Mouse (Mus musculus) gastrocnemius, postnatal 4 days (tissue): Measurements from ENCODE around the gene Snrnp27. TPM values are rescaled to one million over a fixed set of nuclear protein-coding genes. Genes with fewer than 3 reads are reported as not detected.

ENCODE experiments used
- DNase-seq, 2 experiments: peaks; one replicate each; pipeline ENCODE4 v3.0.0; 2021 to 2022; ENCODE audit warnings: low spot score in 2 of 2, mixed read lengths in 2 of 2
- total RNA-seq, 2 experiments: library from RNA; stranded (reverse); gene quantifications; 2 replicates each; pipeline ENCODE4 v1.2.3; 2021

Snrnp27 gene
- total RNA-seq, 2 experiments from 2014 or later = 80.8 to 86.3 TPM

DNA sequence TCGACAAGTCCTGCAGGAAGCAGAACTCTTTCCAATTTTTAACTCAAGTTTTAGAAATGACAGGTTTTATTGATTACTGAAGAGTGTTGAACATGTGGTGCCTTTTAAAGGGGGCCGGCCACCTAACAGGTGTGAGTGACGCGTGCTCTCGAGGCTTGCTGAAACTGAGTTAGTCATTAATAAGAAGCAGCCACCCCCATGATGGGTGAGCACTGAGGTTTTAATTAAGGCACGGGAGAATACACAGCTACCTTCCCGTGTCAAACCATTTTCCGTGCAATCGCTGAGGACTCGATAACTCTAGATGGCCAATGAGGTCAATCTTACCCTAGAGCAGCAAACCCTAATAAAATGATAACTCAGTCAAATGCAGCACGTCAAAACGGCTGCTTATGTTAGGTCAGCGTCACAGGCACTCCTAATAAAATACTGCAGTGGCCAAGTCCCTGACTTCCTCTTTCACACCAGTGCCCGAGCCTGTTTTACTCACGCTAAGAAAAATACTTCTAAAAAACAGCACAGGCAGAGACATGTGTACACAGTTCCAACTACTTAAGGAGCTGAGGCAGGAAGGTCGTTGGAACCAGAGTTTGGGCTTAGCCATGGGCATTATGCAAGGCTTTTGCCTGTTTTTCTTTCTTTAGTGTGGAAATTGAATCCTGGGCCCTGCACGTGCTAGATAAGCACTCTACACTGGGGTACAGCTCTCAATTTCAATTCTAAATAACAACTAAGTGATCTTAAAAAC lies 18.6 kb downstream of the Snrnp27 start:
- no peak for DNase-seq

DNA sequence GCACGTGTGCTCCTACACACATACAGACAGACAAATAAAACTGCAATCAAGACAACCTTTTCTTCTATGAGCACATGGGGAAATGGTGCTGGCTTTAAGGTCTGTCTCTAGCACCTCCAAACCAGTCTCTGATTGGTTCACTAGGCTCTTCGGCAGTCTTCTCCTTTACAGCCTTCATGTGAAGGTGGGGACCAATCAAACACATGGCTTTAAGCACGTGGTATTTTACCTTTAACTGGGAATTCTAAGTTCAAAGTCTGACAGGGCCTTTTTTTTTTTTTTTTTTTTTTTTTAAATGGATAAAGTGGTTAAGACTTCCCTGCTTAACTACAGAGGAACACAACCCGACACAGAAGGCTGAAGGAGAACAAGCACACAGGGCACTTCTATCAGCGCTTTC lies 19.2 kb downstream of the Snrnp27 start:
- no peak for DNase-seq

DNA sequence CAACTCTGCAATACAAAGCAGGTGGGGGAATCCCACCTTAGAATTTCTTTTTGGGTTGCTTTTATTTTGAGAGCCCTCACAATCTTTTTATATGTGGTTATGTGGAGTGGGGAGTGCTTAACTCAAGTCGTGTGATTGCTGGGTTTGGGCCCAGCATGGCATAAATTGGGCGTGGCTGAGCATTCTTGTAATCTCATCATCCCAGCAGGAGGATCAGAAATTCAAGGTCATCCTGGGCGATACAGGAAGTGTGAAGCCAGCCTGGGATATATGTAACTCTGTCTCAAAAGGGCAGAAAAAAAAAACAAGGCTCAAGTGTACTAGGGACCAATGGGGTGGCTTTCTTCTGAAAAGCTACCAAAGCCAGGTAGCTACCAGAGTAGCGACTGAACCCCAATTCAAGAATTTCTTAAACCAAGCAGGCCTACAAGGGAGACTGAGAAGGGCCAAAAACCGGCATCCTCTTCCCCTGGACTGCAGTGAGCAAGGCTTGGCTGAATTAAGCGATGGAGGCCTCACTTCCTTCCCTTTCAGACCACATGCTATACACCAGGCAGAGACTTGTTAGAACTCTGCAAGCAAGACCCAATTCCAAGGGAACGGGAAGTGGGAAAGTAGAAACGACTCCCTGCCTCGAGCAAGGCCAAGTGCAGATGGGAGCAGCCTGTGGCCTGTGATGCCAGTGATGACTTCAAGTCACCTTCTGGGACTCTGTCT lies 24.0 kb downstream of the Snrnp27 start:
- DNase-seq = no peak

DNA sequence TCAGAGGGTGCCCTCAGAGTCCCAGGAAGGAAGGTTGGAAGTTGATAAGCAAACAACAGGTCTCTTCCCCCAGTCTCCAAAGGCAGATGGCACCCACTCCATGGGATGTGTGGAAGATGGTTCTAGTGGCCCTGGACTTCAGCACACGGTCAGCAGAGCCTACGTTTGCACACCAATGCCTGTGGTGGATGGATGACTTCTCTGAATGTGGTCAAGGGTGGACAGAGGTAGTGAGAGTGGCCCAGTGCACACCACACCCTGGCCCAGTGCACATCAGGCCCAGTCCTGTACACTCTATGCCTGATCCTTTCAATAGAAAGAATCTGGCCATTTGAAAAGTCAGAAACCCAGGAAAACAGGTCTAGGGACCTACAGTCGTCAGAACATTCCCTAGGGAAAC lies 25.8 kb downstream of the Snrnp27 start:
- no peak for DNase-seq

DNA sequence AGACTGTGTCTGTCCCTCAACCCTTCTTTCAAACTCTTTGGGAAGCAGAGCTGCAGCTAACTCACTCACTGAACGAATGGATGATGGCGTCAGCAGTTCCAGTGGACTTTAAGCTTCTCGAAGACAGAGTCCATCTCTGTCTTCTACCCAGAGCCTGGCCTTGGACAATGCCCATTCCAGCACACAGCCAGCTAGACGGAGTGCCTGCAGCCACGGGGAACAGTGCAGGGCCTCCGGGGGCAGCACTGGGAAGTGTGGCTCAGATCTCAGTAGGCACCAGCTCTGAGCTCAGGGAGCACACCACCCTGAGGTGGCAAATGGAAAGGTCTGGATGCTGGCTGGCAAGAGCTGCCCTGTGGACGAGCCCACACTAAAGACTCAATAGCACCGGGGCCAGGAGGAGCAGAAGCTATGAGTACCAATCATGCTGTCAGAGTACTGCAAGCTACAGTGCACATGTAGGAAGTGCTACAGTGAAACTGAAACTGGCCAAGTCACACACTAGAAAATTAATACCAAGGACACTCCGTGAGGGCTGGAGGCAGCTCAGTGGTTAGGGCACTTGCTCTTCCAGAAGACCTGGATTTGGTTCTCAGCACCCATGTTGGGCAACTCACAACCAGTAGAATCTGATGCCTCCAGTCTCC lies 29.9 kb downstream of the Snrnp27 start:
- no peak for DNase-seq

DNA sequence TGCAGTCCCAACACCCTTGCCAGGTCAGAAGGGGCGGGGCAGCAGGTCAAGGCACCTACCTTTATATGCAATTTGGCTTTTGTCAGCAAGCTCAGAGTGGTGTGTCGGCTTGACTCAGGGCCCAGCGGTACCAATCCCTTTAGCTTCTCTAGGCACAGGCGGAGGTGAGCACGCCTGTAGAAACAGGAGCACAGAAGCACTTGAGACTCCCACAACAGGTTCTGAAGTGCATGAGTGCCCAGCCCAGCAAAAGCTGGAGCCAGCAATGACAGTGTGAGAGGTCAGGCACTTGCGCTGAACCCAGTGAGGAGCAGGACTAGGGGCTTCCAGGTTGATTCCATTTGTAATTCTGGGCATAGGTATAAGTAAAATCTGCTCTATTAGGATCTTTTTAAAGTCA lies 31.3 kb downstream of the Snrnp27 start:
- no peak for DNase-seq

DNA sequence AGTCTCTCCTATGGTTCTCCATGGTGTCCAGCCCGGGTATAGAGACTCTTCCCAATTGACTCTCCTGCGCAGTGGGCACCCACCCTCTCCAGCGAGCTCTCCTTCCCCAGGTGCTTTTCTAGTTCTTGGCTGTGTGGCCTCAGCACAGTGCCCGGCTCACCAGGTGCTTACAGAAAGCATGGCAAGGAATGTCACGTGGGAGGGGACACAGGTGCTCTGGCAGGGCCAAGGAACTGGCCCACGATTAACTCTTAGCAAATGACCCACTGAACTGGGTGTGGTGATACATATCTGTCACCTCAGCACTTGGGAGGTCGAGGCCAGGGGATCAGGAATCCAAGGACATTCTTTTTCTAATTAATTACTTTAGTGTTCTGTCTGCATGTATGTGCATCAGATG lies 38.2 kb downstream of the Snrnp27 start:
- no peak for DNase-seq

DNA sequence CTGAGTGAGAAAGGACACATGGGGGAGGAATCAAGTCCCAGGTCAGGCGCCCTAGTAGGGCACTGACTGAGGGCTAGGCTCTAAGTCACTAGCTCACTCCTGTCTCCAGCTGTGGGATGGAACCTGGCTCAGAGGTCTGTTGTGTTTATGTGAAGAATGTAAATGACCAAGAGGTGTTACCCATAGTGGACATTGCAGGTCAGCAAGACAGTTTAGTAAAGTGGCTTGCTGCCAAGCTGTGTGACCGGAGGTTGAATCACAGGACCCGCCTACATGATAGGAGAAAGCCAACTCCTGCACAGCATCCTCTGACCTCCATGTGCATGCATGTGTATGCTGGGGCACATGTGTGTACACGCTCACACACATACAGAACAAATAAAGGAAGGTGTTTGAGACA lies 38.8 kb downstream of the Snrnp27 start:
- DNase-seq = no peak

DNA sequence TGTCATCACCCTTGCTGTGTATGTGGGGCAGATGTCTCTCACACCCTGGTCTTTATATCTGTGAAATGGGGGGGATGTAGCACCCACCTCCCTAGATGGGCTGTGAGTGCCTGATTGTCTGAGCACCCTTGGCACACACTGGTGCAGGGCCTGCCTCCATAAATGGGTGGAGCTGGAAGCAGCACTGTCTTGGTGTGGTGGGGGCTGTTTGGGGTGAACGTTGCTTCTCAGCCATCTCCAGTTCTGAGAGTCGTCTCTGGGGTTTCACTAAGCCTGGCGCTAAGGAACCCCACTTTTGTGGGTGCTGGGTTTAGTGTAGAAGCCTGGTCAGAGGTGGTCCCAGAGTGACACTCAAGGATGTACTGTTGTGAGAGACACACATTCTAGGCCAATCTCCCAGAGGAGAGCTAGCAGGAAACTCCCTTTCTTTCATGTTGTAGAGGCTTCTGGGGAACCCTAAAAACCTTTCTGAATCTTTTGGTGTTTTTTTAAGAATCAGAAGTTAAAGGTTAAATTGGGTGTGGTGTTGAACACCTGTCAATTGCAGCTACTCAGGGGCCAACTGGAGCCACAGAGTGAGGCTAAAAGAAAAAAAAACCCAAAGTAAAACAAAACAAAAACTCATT lies 39.4 kb downstream of the Snrnp27 start:
- DNase-seq = no peak

DNA sequence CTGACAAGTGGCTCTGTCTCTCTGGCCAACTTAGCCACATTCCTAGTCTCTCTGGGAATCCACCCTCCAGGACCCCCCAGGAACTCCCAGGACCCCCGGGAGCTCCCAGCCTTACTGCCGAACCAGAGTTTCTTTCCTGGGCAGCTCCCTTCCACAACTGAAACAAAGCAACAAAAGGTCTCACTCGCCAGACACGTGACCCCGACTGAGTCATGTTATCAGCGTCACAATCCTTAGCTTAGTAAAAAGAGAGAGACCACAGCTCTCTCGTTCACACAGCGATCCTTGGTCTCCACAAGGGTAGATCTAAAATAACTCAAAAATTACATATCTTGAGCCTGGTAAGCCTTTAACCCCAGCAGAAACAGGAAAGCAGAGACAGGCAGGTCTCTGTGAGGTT lies 42.6 kb downstream of the Snrnp27 start:
- no peak for DNase-seq

DNA sequence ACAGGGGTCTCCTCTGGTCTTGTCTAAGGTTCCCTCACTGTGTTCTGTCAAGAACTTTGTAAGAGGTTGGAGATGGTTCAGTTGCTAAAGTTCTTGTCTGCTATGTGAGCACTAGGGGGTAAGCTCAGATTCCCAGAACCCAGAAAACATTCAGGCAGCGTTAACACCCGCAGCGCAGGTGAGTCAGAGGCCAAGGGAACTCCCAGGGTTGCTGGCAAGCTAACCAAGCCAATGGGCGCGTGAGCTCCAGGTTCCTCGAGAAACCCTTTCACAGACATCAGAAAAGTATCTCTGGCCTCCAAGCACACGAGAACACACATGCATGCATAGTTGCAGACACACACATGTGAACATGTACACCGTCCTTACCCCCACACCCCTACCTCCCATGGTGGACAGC lies 43.5 kb downstream of the Snrnp27 start:
- DNase-seq = no peak

DNA sequence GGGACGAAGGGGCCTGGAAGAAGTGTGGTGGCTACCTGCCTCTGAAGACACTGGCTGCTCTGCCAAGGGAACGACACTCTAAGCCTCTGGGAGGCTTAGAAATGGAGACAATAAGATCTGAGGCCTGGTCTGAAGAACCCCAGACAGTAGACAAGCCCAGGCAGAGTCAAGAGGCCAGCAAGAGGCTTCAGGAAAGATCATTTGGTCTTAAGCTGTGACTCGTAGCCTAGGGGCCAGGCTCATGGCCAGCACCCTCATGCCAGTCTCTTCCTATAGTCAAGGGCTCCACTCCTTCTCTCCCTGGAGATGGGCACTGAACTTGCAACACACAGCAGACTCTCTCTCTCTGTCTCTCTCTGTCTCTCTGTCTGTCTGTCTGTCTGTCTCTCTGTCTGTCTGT lies 44.2 kb downstream of the Snrnp27 start:
- DNase-seq = no peak

DNA sequence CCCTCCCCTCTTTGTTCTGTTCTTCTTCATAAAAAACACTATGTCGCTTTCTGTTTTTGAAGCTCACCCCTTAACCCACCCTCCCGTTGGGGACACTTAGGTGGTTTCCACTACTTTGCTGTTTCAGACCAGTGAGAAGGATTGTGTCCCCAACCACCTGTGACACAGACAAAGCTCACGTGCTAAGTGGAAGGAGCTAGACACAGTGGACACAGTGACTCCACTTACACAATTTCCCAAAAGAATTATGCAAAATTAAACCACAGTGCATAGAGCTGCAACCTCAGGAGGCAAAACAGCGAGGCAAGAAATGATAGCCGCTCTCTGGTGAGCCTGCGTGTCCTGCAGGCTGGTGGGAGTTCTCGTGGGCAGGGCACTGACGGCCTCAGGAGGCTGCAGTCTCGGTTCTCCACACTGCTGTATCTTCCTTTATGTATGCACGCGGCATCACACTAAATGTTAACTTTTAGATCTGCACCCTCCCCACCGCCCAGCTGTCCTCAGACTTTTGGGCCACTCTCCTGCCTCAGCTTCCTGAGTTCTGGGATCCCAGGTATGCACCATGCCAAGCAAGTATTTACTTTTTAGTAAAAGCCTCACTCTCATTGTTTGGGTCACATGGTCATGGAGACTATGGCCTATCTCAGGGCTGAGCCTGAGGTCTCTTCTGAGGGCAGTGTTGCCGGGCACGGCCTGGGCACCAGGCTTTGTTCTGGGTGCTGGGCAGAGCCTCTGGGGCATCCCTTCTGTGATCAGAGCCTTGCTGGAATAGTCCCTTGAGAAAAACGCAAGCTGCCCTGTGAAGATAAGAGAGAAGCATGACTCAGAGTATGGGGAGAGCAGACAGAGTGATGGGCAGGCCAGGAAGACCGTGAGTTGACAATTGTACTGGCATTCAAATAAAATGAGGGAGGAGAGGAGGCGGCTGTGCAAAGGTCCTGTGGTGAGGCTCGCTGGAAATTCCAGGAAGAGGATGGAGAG lies 44.9 kb downstream of the Snrnp27 start:
- DNase-seq = no peak

DNA sequence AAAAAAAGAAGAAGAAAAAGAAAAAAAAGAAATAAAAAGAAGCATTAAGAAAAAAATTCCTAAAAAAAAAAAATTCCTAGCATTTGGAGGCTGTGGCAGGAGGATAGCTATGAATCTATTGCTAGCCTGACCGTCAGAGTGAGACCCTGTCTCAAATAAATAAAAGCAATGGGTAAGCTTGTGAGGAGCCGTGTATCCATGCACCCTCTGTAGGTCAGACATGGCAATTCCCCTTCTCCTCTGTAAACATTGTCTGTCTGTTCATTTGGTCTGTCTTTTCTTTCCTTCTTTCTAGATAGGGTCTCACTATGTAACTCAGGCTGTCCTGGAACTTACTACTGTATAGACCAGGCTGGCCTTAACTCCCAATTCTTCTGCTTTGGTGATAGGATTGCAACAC lies 45.9 kb downstream of the Snrnp27 start:
- no peak for DNase-seq

DNA sequence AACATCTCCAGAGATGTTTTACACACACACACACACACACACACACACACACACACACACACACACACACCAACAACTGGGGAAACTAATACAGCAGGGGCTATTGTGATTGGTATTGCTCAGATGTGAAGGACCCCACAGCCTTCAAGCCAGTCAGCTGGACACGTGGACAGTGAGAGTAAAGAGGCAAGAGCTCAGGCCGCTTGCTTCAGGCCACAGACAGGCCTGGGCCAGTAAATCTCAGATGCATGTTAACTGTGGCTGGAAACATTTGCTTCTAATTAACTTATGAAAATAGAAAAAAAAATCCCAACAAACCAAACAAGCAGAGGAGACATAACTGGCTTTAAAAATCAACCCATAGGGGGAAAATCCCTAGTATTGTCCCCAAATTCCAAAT lies 46.5 kb downstream of the Snrnp27 start:
- no peak for DNase-seq

DNA sequence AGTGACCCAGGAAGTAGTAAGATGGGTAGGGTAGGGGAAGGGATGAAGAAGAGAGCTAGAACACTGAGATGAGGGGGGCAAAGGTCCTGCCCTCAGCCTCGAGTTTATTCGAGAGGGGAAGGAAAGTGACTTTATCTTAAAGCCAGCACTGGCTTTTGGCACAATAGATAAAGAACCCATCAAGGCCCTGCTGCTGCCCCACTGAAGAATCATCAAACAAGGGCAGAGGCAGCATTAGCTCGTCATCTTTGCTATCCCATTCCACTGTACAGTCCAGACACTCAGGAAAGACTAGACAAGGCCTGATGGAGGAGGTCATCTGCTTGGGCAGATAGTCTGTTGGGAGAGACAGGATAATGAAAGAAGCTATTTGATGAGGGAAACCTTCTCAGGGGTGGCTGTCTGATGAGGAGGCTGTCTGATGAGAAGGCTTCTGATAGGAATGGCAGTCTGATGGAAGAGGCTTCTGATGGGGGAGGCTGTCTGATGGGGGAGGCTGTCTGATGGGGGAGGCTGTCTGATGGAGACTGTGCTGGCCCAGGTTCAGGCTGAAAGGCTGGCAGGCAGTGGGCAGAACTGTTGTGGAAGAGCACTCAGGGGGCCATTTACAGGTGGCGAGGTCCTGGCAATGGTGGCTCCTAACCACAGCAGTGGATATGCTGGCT lies 47.0 kb downstream of the Snrnp27 start:
- DNase-seq = no peak

DNA sequence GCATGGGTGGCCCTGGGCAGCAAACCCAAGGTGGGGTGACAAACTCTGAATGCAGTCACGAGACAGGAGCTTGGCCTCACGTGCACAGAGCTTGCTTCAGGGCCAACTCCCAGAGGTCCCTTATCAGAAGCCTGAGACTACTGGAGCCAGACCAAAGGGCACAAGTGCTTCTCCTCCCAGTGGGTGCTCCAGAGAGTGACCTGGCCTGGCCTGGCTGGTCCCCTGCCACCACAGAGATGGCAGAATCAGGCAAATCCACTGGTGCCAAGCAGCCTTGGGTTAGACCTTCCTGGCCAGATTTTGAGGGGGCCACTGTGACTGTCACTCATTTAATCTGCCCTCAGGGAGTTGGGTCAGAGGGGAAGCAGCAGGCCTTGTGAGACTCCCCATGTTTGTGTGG lies 47.8 kb downstream of the Snrnp27 start:
- no peak for DNase-seq

DNA sequence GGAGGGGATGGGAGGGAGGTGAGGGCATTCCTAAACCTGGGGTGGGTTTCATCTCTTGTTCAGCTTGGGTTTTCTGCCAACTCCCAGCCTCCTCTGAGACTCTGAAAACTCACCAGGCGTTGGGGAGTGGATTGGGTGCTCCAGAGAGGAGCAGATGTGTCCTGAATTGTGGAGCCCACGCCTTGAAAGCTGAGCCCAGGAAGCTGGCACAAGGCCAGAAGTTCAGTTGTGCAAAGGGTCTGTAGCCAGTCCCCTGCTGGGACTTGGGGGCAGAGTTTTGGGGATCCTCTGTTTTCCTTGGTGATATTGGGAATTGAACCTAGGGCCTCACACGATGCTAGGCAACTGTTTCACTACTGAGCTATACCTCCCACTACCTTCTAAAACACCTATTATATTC lies 54.2 kb downstream of the Snrnp27 start:
- DNase-seq = no peak

DNA sequence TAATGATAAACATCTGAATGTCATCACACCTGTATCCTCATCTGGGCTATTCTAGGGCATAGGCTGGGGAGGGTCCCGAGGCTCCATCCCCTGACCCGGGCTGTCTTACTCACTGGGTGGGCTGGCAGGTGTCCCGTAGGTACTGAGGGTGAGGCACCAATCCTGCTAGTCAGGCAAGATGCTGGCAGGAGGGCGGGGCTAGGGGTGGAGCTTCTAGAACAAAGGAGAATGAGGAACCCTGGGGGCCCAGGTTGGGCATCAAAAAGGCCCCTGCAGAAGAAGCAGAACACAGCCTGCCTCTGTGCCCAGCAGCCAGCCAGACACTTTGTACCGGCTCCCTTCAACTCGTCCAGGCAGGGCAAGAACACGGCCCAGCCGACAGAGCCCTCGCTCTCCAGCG lies 56.4 kb downstream of the Snrnp27 start, which contains the start of gene Asprv1:
TSS of gene Asprv1 (plus strand) at position 219 of the 400 bp plus-strand sequence.
- DNase-seq = no peak
